Mouse (Mus musculus) adipose tissue, adult 10 weeks (tissue): Measurements from ENCODE around the gene Plekhg2. TPM values are rescaled to one million over a fixed set of nuclear protein-coding genes. Genes with fewer than 3 reads are reported as not detected.

Experiments used
- polyA plus RNA-seq: library from polyadenylated mRNA; stranded (reverse); fragments of 350-450 nt; fragmentation: Illumina TruSeq; extraction: RNeasy Lipid Tissue Mini Kit (QIAGEN cat#74804); gene quantifications from one replicate; pipeline ENCODE4 v1.2.3, GENCODE M21; 2014; ENCODE audit warnings: low read depth, low replicate concordance

Gene Plekhg2
- polyA plus RNA-seq, result 23.5 TPM

DNA sequence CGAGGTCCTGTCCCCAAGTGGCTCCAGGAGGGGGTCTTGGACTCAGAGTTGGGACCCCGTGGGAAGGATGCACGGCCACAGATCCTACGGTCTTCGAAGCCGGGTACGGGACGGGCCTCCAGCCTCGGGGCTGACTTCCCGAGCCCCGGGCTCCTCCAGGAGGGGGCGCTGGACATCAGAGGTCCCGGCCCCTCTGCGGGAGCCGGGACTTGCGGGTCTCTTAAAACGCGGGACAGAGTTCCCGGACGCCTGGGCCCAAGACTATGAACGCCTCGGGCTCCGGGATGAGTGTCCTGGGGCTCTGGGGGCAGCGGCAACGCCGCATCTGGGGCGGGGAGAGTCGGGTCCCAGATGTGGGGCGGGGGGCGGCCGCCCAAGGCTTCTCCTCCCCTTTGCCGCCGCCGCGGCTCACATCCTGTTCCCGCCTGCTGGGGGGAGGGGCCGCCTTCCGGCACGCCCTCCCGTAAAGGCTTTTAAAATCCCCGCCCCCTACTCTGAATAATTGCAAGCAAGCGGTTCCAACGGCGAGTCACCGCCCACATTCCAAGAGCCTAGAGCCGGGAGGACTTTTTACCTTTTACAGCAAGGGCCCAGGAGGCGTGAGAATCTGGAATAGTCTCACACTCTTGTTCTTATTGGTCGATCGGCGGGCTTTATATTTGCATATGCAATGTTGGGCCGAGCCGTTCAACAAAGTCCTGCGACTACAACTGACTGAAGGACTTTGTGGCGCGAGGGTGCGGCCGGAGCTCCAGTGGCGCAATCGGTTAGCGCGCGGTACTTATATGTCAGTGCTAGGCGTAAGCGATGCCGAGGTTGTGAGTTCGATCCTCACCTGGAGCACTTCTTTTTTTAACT is at the start of gene Plekhg2:
Gene Plekhg2, minus strand, starts transcription at position 349 of the 858 bp plus-strand sequence.

DNA sequence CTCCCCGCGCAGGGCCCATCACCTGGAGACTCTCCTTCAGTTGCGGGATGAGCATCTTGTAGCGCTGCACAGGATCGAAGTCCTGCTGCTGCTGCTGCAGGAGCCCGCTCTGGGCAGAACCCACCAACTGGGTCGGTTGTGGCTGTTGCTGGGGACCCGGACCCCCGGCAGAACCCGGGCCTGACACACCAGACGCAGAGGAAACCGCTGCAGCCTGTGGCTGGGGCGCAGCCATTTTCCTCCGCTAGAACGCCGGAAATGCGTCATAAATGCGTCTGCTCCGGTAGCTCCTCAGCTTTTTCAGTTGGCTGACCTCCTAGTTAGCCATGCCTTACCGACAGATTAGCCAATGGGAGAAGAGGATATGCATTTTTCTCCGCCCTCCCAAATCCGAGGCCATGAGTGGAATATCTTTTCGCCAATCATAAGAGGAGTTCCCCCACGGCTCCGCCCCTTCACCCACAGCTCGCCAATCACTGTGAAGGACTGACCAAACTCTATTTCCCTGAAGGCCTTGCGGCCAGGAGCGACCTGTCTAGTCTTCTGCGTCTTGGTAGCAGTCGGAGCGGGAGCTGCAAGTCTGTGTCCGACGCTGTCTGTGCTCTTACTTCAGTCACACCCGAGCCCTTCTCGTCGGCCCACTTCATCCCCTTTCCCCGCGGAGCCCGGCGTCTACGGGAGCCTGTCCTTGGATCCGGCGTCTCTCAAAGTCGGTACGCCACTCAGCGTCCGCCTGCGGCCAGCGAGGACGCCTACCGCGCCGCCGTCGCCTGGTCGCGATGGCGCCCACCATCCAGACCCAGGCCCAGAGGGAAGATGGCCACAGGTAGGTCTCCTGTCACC is 20.3 kb upstream of the Plekhg2 start, which contains the start of the genes Med29 and Paf1:
Gene Med29, minus strand, starts transcription at position 280 of the 843 bp plus-strand sequence.
Gene Paf1, plus strand, starts transcription at position 523 of the 843 bp plus-strand sequence.

DNA sequence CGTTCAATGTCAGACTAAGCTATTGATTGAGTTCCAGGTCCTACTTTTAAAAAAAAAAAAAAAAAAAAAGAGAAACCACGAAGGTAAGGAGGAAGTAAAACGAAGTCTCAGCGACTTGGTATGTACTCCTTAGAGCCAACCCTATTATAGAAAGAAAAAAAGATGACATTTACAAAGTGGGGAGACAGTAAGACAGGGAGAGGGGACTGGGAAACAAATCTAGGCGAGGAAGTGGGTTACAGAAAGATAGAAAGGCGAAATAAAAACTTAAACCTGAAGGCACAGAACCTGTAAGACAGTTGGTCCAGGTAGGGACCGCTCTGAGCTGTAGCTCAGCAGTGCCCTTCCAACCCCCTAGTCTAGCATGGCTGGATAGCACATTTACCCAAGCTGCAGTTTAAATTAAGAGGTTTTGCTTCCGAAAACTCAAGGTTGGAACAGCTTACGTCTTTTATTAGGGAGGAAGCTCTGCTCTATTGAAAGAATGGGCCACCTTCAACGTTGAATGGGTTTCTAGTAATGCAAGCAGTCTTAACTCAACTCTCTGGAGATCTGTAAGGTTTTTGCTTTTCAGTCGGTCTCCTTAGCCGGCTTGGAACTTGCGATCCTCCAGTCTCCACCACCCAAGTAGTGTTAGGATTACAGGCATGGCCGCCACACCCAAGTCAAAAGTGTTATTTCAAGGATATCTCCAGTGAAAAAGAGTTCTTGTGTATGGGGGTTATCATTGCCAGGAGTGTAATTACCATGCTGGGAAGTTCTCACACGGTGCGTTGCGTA is 8.0 kb upstream of the Plekhg2 start, which contains the start of gene Zfp36:
Gene Zfp36, minus strand, starts transcription at position 17 of the 780 bp plus-strand sequence.

DNA sequence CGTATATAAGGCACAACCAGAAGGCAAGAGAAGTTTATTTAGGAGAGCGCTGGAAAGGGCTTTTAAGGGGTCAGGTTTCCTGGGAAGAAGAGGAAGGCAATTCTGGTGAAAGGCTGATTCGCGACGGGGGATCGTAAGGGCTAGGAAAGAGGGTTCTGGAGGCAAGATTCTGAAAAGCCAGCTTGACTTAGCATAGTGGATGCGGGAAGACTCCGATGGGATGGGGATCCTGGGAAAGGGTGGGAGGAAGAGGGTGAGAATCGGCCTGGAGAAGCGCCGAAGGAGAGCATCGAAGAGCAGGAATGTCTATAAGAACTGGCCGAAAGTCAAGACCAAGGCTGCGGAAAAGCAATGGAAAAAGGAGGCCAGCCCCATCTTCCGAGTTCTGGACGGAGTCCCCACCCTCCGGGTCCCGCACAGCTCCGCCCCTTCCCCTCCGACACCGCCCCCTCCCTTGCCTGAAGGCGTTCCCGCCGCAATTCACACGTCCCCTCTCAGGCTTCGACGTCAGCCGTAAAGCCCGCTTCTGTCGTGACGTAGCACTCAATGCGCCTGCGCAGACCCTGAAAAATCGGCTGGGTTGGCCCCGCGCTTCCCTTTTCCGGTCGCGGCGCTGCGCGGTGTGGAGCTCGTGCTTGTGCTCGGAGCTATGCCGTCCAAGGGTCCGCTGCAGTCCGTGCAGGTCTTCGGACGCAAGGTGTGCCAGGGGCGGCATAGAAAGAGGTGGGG is 22.1 kb downstream of the Plekhg2 start, which contains the start of gene Rps16:
Gene Rps16, plus strand, starts transcription at position 498 of the 729 bp plus-strand sequence.

DNA sequence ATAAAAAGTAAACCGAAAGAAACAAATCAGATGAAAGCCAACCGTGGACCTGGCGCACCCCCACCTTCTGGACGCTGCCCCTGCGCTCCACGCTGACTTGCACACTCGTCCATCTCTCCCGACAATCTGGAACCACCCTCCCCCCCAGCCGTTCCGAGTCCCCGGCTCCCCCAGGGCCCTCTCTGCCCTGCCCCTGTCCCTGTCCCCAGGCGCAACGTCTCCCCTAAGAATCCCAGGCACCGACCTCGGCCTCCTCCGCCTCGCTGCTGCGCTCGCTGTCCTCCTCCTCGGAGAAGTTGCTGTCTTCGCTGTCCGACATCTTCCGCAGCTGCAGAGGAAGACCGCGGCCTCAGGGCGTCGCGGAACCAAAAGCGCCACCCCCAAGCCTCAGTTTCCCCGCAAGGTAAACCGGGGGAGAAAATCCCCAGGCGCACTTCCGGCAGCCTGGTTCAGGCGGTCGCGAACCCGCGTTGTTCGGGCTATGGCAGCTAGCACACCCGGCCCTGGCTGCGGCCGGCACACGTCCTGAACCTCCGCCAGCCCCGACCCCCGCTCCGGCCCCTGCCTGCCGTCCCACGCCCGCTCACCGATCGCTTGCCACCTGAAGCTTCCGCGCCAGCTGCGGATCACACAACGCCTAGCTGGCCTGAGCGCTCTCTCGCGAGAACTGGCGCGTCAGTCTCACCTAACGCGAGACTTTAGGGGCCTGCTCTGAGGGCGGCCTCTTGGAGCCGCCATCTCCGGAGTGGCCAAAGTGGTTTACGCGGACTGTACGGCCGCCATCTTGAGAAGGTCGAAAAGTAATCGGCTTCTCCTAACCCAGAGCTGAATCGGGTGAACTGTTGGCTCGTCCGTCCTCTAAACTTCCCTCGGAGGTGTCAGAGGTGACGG is 34.0 kb downstream of the Plekhg2 start, which contains the start of gene Supt5:
Gene Supt5, minus strand, starts transcription at position 639 of the 891 bp plus-strand sequence.

DNA sequence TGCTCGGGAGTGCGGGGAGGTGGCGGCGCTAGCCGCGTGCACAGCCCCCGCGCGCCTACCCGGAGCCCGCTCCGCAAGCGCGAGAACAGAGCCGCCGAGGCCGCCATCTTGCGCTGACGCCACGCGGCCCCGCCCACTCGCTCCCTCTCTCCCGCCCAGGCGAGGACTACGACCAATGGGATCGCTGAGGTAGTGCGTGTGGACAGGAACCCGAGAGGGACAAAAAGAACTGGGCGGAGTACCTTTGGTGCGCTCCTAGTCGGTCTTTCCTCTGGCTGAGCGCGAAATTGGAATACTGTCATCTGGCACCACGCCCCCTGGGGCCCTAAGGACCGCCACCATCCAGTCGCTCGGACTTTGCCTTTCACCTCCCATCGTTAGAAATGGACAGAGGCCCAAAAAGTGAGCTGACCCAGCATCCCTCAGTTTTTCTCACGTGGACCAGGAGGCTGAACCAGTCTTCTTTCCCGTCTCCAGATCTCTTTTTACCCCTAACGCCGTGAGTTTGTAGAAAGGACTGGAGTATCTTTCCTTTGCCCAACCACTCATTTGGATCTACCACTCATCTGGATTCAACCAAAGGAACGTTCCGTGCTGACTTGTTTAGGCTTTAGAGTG is 60.4 kb downstream of the Plekhg2 start, which contains the start of gene Timm50:
Gene Timm50, minus strand, starts transcription at position 147 of the 618 bp plus-strand sequence.

Other genes with a start within 250 kb of the Plekhg2 start
- 0.06 TPM for gene 9530053A07Rik, start 243.1 kb downstream of the Plekhg2 start, polyA plus RNA-seq
- gene Fbl, start 202.9 kb downstream of the Plekhg2 start, polyA plus RNA-seq, result 65.8 TPM
- gene Dyrk1b, start 193.1 kb downstream of the Plekhg2 start, polyA plus RNA-seq, result 21.4 TPM
- 12.9 TPM for gene Eid2, start 104.7 kb downstream of the Plekhg2 start, polyA plus RNA-seq
- 7.6 TPM for gene Eid2b, start 94.9 kb downstream of the Plekhg2 start, polyA plus RNA-seq
- 3.1 TPM for gene Selenov, start 81.4 kb downstream of the Plekhg2 start, polyA plus RNA-seq
- gene Dll3, start 70.4 kb downstream of the Plekhg2 start, polyA plus RNA-seq, result 0.20 TPM
- 43.6 TPM for gene Timm50, start 60.5 kb downstream of the Plekhg2 start, polyA plus RNA-seq
- gene Supt5, start 33.9 kb downstream of the Plekhg2 start, polyA plus RNA-seq, result 76.7 TPM
- gene Rps16, start 21.9 kb downstream of the Plekhg2 start, polyA plus RNA-seq, result 1,121 TPM
- gene Zfp36, start 7.7 kb upstream of the Plekhg2 start, polyA plus RNA-seq, result 66.5 TPM
- gene Med29, start 20.1 kb upstream of the Plekhg2 start, polyA plus RNA-seq, result 22.5 TPM
- 104 TPM for gene Paf1, start 20.4 kb upstream of the Plekhg2 start, polyA plus RNA-seq
- gene Gmfg, start 64.8 kb upstream of the Plekhg2 start, polyA plus RNA-seq, result 22.6 TPM
- gene Lrfn1, start 79.4 kb upstream of the Plekhg2 start, polyA plus RNA-seq, result 3.8 TPM
- not detected for gene Ifnl2, start 137.9 kb upstream of the Plekhg2 start, polyA plus RNA-seq
- gene Ifnl3, start 150.2 kb upstream of the Plekhg2 start, polyA plus RNA-seq, result not detected
- gene Sycn, start 168.3 kb upstream of the Plekhg2 start, polyA plus RNA-seq, result 0.72 TPM
- 0.66 TPM for gene Nccrp1, start 174.7 kb upstream of the Plekhg2 start, polyA plus RNA-seq
- gene Samd4b, start 225.5 kb upstream of the Plekhg2 start, polyA plus RNA-seq, result 40.2 TPM
- gene Pak4, start 225.6 kb upstream of the Plekhg2 start, polyA plus RNA-seq, result 27.4 TPM